Mouse (Mus musculus) limb, embryonic 14.5 days (tissue): ENCODE results near the gene Gm20388. TPM values are rescaled to one million over a fixed set of nuclear protein-coding genes. Genes with fewer than 3 reads are reported as not detected.

Experiments
- ATAC-seq: fragments of 200-750 bp; cut with Nextera tagmentation; 2 replicates; pipeline ENCODE4 v1.8.0; 2017; ENCODE audit warnings: low read depth, moderate number of reproducible peaks, moderate TSS enrichment; ENCODE audit not compliant: low FRiP score
- DNase-seq: peaks from one replicate; pipeline ENCODE4 v3.0.0-alpha.2; 2015; ENCODE audit warnings: low spot score
- H3K27ac ChIP-seq: fragments of 300-500 bp; sonication (generic); replicated peaks from 2 replicates; pipeline ENCODE4 v1.5.1; 2014; ENCODE audit warnings: low read depth, mild to moderate bottlenecking, low read length, moderate library complexity, mixed read lengths
- H3K27me3 ChIP-seq: fragments of 300-500 bp; sonication (generic); 2 replicates; pipeline ENCODE4 v1.6.1; 2014; ENCODE audit warnings: low read length, mixed read lengths; ENCODE audit not compliant: control insufficient read depth, insufficient read depth
- H3K36me3 ChIP-seq: fragments of 300-500 bp; sonication (generic); 2 replicates; pipeline ENCODE4 v1.6.1; 2014; ENCODE audit warnings: mild to moderate bottlenecking, low read length, moderate library complexity, mixed read lengths; ENCODE audit not compliant: control insufficient read depth, insufficient read depth
- H3K4me1 ChIP-seq: fragments of 300-500 bp; sonication (generic); 2 replicates; pipeline ENCODE4 v1.6.1; 2014; ENCODE audit warnings: antibody characterized with exemption, low read length, mixed read lengths; ENCODE audit not compliant: control insufficient read depth, insufficient read depth
- H3K4me2 ChIP-seq: fragments of 300-500 bp; sonication (generic); replicated peaks from 2 replicates; pipeline ENCODE4 v1.6.1; 2014; ENCODE audit warnings: low read depth, mild to moderate bottlenecking, low read length, moderate library complexity; ENCODE audit not compliant: severe bottlenecking
- H3K4me3 ChIP-seq: fragments of 300-500 bp; sonication (generic); replicated peaks from 2 replicates; pipeline ENCODE4 v1.5.1; 2014; ENCODE audit warnings: low read length
- H3K9ac ChIP-seq: fragments of 300-500 bp; sonication (generic); 2 replicates; pipeline ENCODE4 v1.6.1; 2014; ENCODE audit warnings: mild to moderate bottlenecking, low read depth, low read length, moderate library complexity; ENCODE audit not compliant: severe bottlenecking
- H3K9me3 ChIP-seq: fragments of 300-500 bp; sonication (generic); 2 replicates; pipeline ENCODE4 v1.6.1; 2016; ENCODE audit warnings: low read length; ENCODE audit not compliant: control insufficient read depth
- POLR2A ChIP-seq: fragments of 200-500 bp; IDR thresholded peaks from 2 replicates; pipeline ENCODE4 v1.8.0; 2012; ENCODE audit warnings: inconsistent platforms, mild to moderate bottlenecking, moderate library complexity, borderline replicate concordance; ENCODE audit not compliant: insufficient read depth, insufficient read length; ENCODE audit errors: extremely low read depth
- WGBS: fragments of 180-500 bp; shearing (Covaris S2); extraction: QIAGEN DNeasy Blood & Tissue Kit; methylation state at CpG from one replicate; pipeline ENCODE4 v1.1.7; 2014; 5-methylcytosine and 5-hydroxymethylcytosine counted together
- polyA plus RNA-seq, 2 experiments: library from polyadenylated mRNA; depleted of rRNA in 1 of 2; stranded (reverse) in 1 of 2; unstranded in 1 of 2; fragments of >200 nt; fragmentation: Nextera tagmentation in 1 of 2; extraction: Ambion mirVana in 1 of 2; gene quantifications; 2 replicates each; pipeline versions ENCODE4 v1.2.1 to v1.2.3; 2012 to 2014

The Gm20388 gene
- polyA plus RNA-seq, 2 experiments: 1.9 to 49.9 TPM

GRCm38 (mm10) chr8:121887547-121887946 is 1976.9 kb downstream of the Gm20388 start:
- no peak for DNase-seq
- H3K27ac ChIP-seq: no peak overlapping the region
- H3K4me1 ChIP-seq: no peaks in the 10 kb centered on the region
- TF ChIP-seq POLR2A: no peak
- H3K4me2 ChIP-seq: no peak overlapping the region
- no peaks in the 10 kb centered on the region for H3K9me3 ChIP-seq
- H3K27me3 ChIP-seq: no peaks in the 10 kb centered on the region
- ATAC-seq: no peak
- H3K4me3 ChIP-seq: no peak overlapping the region
- no peak overlapping the region for H3K9ac ChIP-seq
- 47% methylated on average over 1 of the region's 1 CpGs for WGBS
- peaks cover 34% of the 10 kb centered on the region for H3K36me3 ChIP-seq

GRCm38 (mm10) chr8:121889317-121889716 is 1978.7 kb downstream of the Gm20388 start:
- Histone ChIP-seq H3K4me2 (no peak overlapping the region), H3K27me3 (no peaks in the 10 kb centered on the region), H3K27ac (no peak overlapping the region), H3K4me1 (no peaks in the 10 kb centered on the region), H3K9me3 (no peaks in the 10 kb centered on the region), H3K9ac (no peak overlapping the region), H3K36me3 (peaks cover 20% of the 10 kb centered on the region), H3K4me3 (no peak overlapping the region)
- ATAC-seq: no peak
- no peak for DNase-seq
- 90% methylated on average over 1 of the region's 1 CpGs for WGBS
- TF ChIP-seq POLR2A: no peak

DNA sequence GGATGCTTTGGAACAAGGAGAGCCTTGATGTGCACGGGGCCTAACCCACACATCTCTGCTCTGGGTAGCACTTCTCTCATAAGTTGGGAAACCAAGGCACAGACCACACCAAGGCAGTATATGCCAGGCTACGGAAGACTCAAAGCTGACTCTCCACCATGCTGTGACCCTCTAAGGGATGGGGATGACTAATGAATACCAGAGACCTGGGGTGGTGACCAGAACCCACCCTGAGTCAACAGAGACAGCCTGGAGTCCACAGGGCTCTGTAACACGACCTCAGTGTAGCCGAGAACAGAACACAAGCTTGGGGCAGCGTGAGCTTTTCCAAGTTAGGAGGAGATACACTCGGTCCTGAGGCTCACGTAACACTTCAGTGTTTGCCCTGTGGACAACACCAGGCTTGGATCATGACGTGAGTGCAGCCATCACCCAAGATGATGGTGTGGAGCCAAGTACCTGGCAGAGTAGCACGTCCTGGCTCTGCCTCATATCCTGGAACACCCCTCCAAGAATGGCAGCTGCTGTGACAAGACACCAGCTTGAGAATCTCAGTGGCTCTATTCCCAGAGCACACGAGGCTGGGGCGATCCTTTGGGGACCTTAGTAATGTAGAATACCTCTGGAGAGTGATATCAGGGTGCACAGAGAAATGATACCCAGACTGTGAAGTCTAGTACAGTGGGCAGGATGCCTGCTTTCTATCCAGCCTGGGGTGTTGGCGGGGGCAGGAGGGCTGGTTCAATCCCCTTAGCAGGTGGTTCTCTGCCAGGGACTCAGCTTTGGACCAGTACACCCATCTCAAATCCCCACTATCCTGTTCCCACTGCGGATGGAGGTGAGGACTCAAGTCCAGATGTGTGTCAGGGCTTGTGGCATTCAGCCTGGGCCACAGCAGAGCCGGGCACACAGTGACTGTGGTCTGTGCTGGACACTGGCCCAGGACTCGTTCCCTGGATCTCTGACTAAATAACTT is 1979.5 kb downstream of the Gm20388 start:
- 74% methylated on average over 15 of the region's 15 CpGs for WGBS
- no peak overlapping the region for H3K4me3 ChIP-seq
- H3K27me3 ChIP-seq: no peaks in the 10 kb centered on the region
- H3K4me1 ChIP-seq: no peaks in the 10 kb centered on the region
- no peak overlapping the region for H3K4me2 ChIP-seq
- H3K27ac ChIP-seq: no peak overlapping the region
- DNase-seq: no peak
- H3K9ac ChIP-seq: no peak overlapping the region
- ATAC-seq: no peak
- no peak for TF ChIP-seq POLR2A
- H3K36me3 ChIP-seq: peaks cover 25% of the 10 kb centered on the region
- H3K9me3 ChIP-seq: no peaks in the 10 kb centered on the region

DNA sequence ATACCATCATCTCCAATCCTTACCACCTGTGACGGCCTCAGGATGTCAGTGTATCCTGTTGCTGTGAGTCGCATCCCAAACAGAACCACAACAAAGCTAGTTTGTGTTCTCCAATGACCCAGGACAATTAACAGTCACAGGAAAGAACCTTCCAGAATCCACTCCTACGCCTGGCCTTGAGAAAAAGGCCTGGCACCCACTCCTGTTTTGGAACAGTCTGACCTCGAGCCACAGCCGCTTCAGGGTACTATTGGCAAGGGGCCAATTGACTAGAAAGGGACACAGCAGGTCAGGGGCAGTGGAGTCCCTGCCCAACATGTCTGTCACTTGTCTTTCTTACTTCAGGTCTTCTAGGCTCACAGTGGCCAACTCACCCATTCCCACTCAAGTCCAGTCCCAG is 1982.2 kb downstream of the Gm20388 start:
- no peak overlapping the region for H3K4me3 ChIP-seq
- no peaks in the 10 kb centered on the region for H3K27me3 ChIP-seq
- H3K4me2 ChIP-seq: no peak overlapping the region
- 87% methylated on average over 5 of the region's 5 CpGs for WGBS
- ATAC-seq (no peak), DNase-seq (no peak)
- peaks cover 7% of the 10 kb centered on the region; the same call in 1 of the 2 replicates for H3K4me1 ChIP-seq
- H3K27ac ChIP-seq: no peak overlapping the region
- no peaks in the 10 kb centered on the region for H3K9me3 ChIP-seq
- no peak overlapping the region for H3K9ac ChIP-seq
- H3K36me3 ChIP-seq: peaks cover 12% of the 10 kb centered on the region; the same call in 1 of the 2 replicates
- no peak for TF ChIP-seq POLR2A

GRCm38 (mm10) chr8:121895910-121896309 is 1985.3 kb downstream of the Gm20388 start:
- Histone ChIP-seq H3K27me3 (no peaks in the 10 kb centered on the region), H3K9me3 (no peaks in the 10 kb centered on the region), H3K9ac (no peak overlapping the region), H3K4me2 (no peak overlapping the region), H3K4me3 (no peak overlapping the region), H3K4me1 (peaks cover 20% of the 10 kb centered on the region), H3K27ac (no peak overlapping the region), H3K36me3 (peaks cover 12% of the 10 kb centered on the region; the same call in 1 of the 2 replicates)
- no peak for ATAC-seq
- no peak for TF ChIP-seq POLR2A
- 85% methylated on average over 7 of the region's 7 CpGs for WGBS
- no peak for DNase-seq
